Mouse (Mus musculus): ENCODE data around the gene Thumpd2. TPM values are rescaled to one million over a fixed set of nuclear protein-coding genes. Genes with fewer than 3 reads are reported as not detected.

Thumpd2 gene
- 3.6 and 4.1 TPM in 2 replicates for polyA plus RNA-seq (2012; rRNA removed)

GRCm38 (mm10) chr17:81064979-81065311, at the start of gene Thumpd2:
Gene Thumpd2, minus strand, starts transcription at chr17:81065082.
- DNase-seq (ENCODE audit: low read depth): peak; percentile 96
- peak; percentile 95 for TF ChIP-seq CTCF (IDR thresholded peaks at IDR 0.05; ENCODE audit: borderline replicate concordance, extremely low read depth, insufficient read depth, insufficient read length)
- TF ChIP-seq POLR2A (IDR thresholded peaks at IDR 0.05; ENCODE audit: borderline replicate concordance, extremely low read depth, insufficient read depth, insufficient read length, poor library complexity, severe bottlenecking): peak; percentile 81

GRCm38 (mm10) chr17:81104237-81104636, 39.4 kb upstream of the Thumpd2 start:
- no peak for DNase-seq (ENCODE audit: low read depth)
- no peak for TF ChIP-seq CTCF (IDR thresholded peaks at IDR 0.05; ENCODE audit: borderline replicate concordance, extremely low read depth, insufficient read depth, insufficient read length)
- TF ChIP-seq POLR2A (IDR thresholded peaks at IDR 0.05; ENCODE audit: borderline replicate concordance, extremely low read depth, insufficient read depth, insufficient read length, poor library complexity, severe bottlenecking): no peak

GRCm38 (mm10) chr17:81102866-81103265, 38.0 kb upstream of the Thumpd2 start:
- DNase-seq (ENCODE audit: low read depth): no peak
- TF ChIP-seq CTCF (IDR thresholded peaks at IDR 0.05; ENCODE audit: borderline replicate concordance, extremely low read depth, insufficient read depth, insufficient read length) (no peak), POLR2A (IDR thresholded peaks at IDR 0.05; ENCODE audit: borderline replicate concordance, extremely low read depth, insufficient read depth, insufficient read length, poor library complexity, severe bottlenecking) (no peak)

- DNase-seq (ENCODE audit: low read depth): peak; percentile 50
- TF ChIP-seq POLR2A (IDR thresholded peaks at IDR 0.05; ENCODE audit: borderline replicate concordance, extremely low read depth, insufficient read depth, insufficient read length, poor library complexity, severe bottlenecking) (no peak), CTCF (IDR thresholded peaks at IDR 0.05; ENCODE audit: borderline replicate concordance, extremely low read depth, insufficient read depth, insufficient read length) (peak; percentile 17; the same call in 1 of the 2 replicates)
Observed at GRCm38 (mm10) chr17:81098444-81098843, 33.6 kb upstream of the Thumpd2 start.

- peak; percentile 57 for DNase-seq (ENCODE audit: low read depth)
- TF ChIP-seq POLR2A (IDR thresholded peaks at IDR 0.05; ENCODE audit: borderline replicate concordance, extremely low read depth, insufficient read depth, insufficient read length, poor library complexity, severe bottlenecking): no peak
- no peak for TF ChIP-seq CTCF (IDR thresholded peaks at IDR 0.05; ENCODE audit: borderline replicate concordance, extremely low read depth, insufficient read depth, insufficient read length)
Observed at GRCm38 (mm10) chr17:81096490-81096889, 31.6 kb upstream of the Thumpd2 start.

- TF ChIP-seq POLR2A (IDR thresholded peaks at IDR 0.05; ENCODE audit: borderline replicate concordance, extremely low read depth, insufficient read depth, insufficient read length, poor library complexity, severe bottlenecking) (no peak), CTCF (IDR thresholded peaks at IDR 0.05; ENCODE audit: borderline replicate concordance, extremely low read depth, insufficient read depth, insufficient read length) (no peak)
- no peak for DNase-seq (ENCODE audit: low read depth)
Observed at GRCm38 (mm10) chr17:81092794-81093193, 27.9 kb upstream of the Thumpd2 start.

- TF ChIP-seq CTCF (IDR thresholded peaks at IDR 0.05; ENCODE audit: borderline replicate concordance, extremely low read depth, insufficient read depth, insufficient read length) (no peak), POLR2A (IDR thresholded peaks at IDR 0.05; ENCODE audit: borderline replicate concordance, extremely low read depth, insufficient read depth, insufficient read length, poor library complexity, severe bottlenecking) (no peak)
- peak; percentile 13 for DNase-seq (ENCODE audit: low read depth)
Observed at GRCm38 (mm10) chr17:81088866-81089265, 24.0 kb upstream of the Thumpd2 start.

GRCm38 (mm10) chr17:81087735-81088134, 22.9 kb upstream of the Thumpd2 start:
- TF ChIP-seq CTCF (IDR thresholded peaks at IDR 0.05; ENCODE audit: borderline replicate concordance, extremely low read depth, insufficient read depth, insufficient read length): no peak
- no peak for TF ChIP-seq POLR2A (IDR thresholded peaks at IDR 0.05; ENCODE audit: borderline replicate concordance, extremely low read depth, insufficient read depth, insufficient read length, poor library complexity, severe bottlenecking)

GRCm38 (mm10) chr17:81064279-81064978, 453 bp downstream of the Thumpd2 start:
- DNase-seq (ENCODE audit: low read depth): peak; percentile 54
- TF ChIP-seq CTCF (IDR thresholded peaks at IDR 0.05; ENCODE audit: borderline replicate concordance, extremely low read depth, insufficient read depth, insufficient read length) (no peak), POLR2A (IDR thresholded peaks at IDR 0.05; ENCODE audit: borderline replicate concordance, extremely low read depth, insufficient read depth, insufficient read length, poor library complexity, severe bottlenecking) (no peak)

More at GRCm38 (mm10) chr17:81087735-81088134, 22.9 kb upstream of the Thumpd2 start:
- DNase-seq (ENCODE audit: low read depth): no peak

GRCm38 (mm10) chr17:81063346-81063745, 1.5 kb downstream of the Thumpd2 start:
- TF ChIP-seq CTCF (IDR thresholded peaks at IDR 0.05; ENCODE audit: borderline replicate concordance, extremely low read depth, insufficient read depth, insufficient read length): no peak
- TF ChIP-seq POLR2A (IDR thresholded peaks at IDR 0.05; ENCODE audit: borderline replicate concordance, extremely low read depth, insufficient read depth, insufficient read length, poor library complexity, severe bottlenecking): no peak
- no peak for DNase-seq (ENCODE audit: low read depth)

- DNase-seq (ENCODE audit: low read depth): no peak
- TF ChIP-seq POLR2A (IDR thresholded peaks at IDR 0.05; ENCODE audit: borderline replicate concordance, extremely low read depth, insufficient read depth, insufficient read length, poor library complexity, severe bottlenecking): no peak
- no peak for TF ChIP-seq CTCF (IDR thresholded peaks at IDR 0.05; ENCODE audit: borderline replicate concordance, extremely low read depth, insufficient read depth, insufficient read length)
Observed at GRCm38 (mm10) chr17:81062349-81062871, 2.5 kb downstream of the Thumpd2 start.
